Mouse (Mus musculus): Measurements from ENCODE around the gene Lrrc39. TPM values are rescaled to one million over a fixed set of nuclear protein-coding genes. Genes with fewer than 3 reads are reported as not detected.

Gene Lrrc39
- polyA plus RNA-seq, 1 experiment from 2014 or later, result 0.80 TPM

DNA sequence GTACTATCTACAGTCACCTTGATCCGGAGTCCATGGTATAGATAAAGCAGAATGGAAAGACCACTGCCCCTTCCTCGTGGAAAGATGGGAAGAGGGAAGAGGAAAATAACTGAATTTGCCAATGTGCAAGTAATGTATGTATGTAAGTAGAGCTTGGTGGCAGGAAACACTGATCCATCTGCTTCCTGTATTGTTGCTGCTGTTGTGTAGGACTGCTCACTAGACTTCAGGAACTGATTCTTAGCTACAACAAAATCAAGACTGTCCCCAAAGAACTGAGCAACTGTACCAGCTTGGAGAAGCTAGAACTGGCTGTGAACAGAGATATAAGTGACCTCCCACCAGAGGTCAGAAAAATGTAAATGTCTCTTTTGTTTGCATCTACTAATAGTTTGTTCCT lies 7.9 kb downstream of the Lrrc39 start:
- no peak for ATAC-seq (ENCODE audit: borderline replicate concordance, extremely low read depth, low FRiP score, low TSS enrichment)
- Histone ChIP-seq H3K9ac (no peak overlapping the region), H3K27me3 (no peaks in the 10 kb centered on the region), H3K4me3 (no peak overlapping the region), H3K4me2 (no peak overlapping the region), H3K36me3 (no peaks in the 10 kb centered on the region), H3K9me3 (no peaks in the 10 kb centered on the region), H3K4me1 (no peaks in the 10 kb centered on the region), H3K27ac (no peak overlapping the region)
- WGBS, result 48% methylated on average over 2 of the region's 2 CpGs

GRCm38 (mm10) chr3:116577286-116577685 lies 14.5 kb downstream of the Lrrc39 start:
- H3K4me3 ChIP-seq, result no peak overlapping the region
- H3K27ac ChIP-seq, result no peak overlapping the region
- ATAC-seq (ENCODE audit: borderline replicate concordance, extremely low read depth, low FRiP score, low TSS enrichment), result no peak
- no peaks in the 10 kb centered on the region for H3K4me1 ChIP-seq
- 52% methylated on average over 3 of the region's 3 CpGs for WGBS
- H3K36me3 ChIP-seq, result peaks cover 23% of the 10 kb centered on the region
- H3K9me3 ChIP-seq, result no peaks in the 10 kb centered on the region
- no peaks in the 10 kb centered on the region for H3K27me3 ChIP-seq
- H3K9ac ChIP-seq, result no peak overlapping the region
- H3K4me2 ChIP-seq, result no peak overlapping the region

DNA sequence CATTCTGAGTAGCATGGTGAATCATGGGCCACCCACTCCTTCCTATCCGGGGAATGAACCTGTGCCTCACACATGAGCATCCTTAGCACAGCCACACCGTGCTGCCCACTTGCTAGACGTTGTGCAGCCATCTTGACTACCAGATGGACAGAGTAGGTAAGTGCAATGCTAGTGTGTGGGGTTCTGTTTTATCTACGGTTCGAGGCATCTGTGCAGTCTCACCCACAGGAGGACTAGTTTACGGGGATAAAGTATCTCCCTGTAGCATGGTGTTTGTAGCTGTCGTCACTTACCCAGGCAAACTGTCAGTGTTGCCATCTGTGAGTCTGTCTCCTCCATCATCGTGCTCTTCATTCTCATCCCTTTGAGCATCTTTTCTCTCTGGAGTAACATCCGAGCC lies 19.4 kb downstream of the Lrrc39 start:
- no peak overlapping the region for H3K4me3 ChIP-seq
- no peaks in the 10 kb centered on the region for H3K4me1 ChIP-seq
- peaks cover 61% of the 10 kb centered on the region for H3K36me3 ChIP-seq
- ATAC-seq (ENCODE audit: borderline replicate concordance, extremely low read depth, low FRiP score, low TSS enrichment), result no peak
- no peak overlapping the region for H3K4me2 ChIP-seq
- H3K27ac ChIP-seq, result no peak overlapping the region
- H3K9me3 ChIP-seq, result no peaks in the 10 kb centered on the region
- 89% methylated on average over 9 of the region's 9 CpGs for WGBS
- H3K27me3 ChIP-seq, result no peaks in the 10 kb centered on the region
- no peak overlapping the region for H3K9ac ChIP-seq

DNA sequence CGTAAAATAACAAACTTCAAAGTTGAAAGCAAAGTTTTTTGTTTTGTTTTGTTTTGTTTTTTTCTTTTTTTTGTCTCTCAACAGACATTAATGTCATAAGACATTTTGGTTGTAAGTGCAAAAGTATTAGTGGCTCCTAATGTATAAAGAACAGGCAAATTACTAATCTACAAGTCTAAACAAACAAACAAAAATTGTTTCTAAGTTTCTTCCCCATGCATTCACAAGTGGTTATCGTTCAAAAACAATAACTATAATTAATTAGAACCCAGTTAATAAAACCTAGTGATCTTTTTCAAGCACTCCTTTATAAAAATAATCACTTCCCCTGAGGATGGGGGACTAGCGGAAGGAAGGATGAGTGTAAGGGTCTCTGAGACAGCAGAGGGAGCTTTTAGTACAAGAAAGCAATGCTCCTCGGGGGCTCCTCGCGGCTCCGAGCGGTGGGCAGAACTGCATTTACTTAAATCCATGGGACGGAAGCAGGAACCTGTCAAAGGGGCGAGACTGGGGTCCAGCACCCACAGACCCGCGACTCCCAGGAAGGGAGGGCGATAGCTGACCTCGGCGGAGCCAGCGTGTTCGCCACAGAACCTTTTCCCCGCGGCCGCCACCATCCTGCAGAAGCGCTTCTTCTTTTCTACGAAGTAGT lies 31.4 kb downstream of the Lrrc39 start:
- peak overlapping the region; percentile 98 for H3K4me3 ChIP-seq
- WGBS, result 2% methylated on average over 22 of the region's 22 CpGs
- no peaks in the 10 kb centered on the region for H3K27me3 ChIP-seq
- peak overlapping the region; percentile 52 for H3K4me2 ChIP-seq
- peak overlapping the region; percentile 89 for H3K27ac ChIP-seq
- H3K4me1 ChIP-seq, result peaks cover 10% of the 10 kb centered on the region; the same call in 1 of the 2 replicates
- no peaks in the 10 kb centered on the region for H3K9me3 ChIP-seq
- peaks cover 26% of the 10 kb centered on the region for H3K36me3 ChIP-seq
- H3K9ac ChIP-seq, result peak overlapping the region; percentile 84
- peak; percentile 59; the same call in 1 of the 2 replicates for ATAC-seq (ENCODE audit: borderline replicate concordance, extremely low read depth, low FRiP score, low TSS enrichment)

DNA sequence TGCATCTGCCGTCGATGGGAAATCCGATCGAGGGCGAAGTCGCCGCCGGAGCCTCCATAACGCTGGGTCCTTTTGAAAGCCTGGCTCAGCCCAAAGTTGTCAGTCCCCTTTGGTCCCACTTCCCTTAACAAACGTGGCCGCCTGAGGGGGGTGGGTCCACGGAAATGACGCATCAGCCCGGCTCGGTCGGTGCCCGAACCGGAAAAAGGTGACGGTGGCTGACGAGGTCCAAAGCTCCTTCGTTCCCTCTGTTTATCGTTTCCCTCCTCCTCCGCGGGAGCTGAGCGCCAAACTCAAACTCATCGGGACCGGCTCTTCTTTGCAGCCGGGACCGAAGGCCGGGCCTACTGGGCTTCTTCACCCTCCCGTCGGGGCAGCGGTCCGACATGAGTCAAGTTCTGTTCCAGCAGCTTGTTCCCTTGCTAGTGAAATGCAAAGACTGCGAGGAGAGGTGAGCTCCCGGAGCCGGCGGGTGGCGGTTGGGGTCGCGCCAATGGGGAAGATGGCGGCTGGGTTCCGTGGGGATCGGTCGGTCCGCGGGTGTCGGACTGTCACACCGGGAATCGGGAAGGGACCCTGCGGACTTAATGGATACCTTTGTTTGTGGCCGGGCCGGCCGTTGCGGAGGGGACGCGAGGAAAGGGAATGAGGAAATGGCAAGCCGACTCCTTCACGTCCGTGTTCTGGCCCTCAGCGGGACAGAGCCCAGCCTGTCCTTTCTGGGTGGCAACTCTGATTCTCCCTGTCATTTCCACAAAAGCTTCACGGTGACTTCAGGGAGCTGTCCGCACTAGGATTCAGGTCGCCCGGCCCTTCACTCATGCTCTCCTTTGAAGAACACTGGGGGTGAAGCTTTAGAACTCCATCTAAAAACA lies 32.2 kb downstream of the Lrrc39 start, which contains the start of gene Sass6:
Gene Sass6 (plus strand): TSS at position 255 of the 875 bp plus-strand sequence.
- Histone ChIP-seq H3K27ac (peak within 1 kb of the TSS; percentile 89), H3K4me3 (peak within 1 kb of the TSS; percentile 98), H3K9ac (peak within 1 kb of the TSS; percentile 84), H3K4me1 (peaks cover 10% of the 10 kb centered on the region; the same call in 1 of the 2 replicates), H3K36me3 (peaks cover 19% of the 10 kb centered on the region), H3K27me3 (no peaks in the 10 kb centered on the region), H3K4me2 (peak within 1 kb of the TSS; percentile 65), H3K9me3 (no peaks in the 10 kb centered on the region)
- peak; percentile 97 for ATAC-seq (ENCODE audit: borderline replicate concordance, extremely low read depth, low FRiP score, low TSS enrichment)
- WGBS, result under 1% methylated on average over 65 of the region's 65 CpGs

GRCm38 (mm10) chr3:116595603-116595991 lies 32.8 kb downstream of the Lrrc39 start:
- H3K27ac ChIP-seq, result 0 out of 2 replicates have a peak overlapping the region, but pooled peaks have one; percentile 66
- no peak for ATAC-seq (ENCODE audit: borderline replicate concordance, extremely low read depth, low FRiP score, low TSS enrichment)
- peak overlapping the region; percentile 65 for H3K4me2 ChIP-seq
- H3K9ac ChIP-seq, result peak overlapping the region; percentile 74
- H3K4me1 ChIP-seq, result peaks cover 10% of the 10 kb centered on the region; the same call in 1 of the 2 replicates
- peak overlapping the region; percentile 98 for H3K4me3 ChIP-seq
- WGBS, result 4% methylated on average over 10 of the region's 10 CpGs
- H3K36me3 ChIP-seq, result peaks cover 12% of the 10 kb centered on the region
- no peaks in the 10 kb centered on the region for H3K27me3 ChIP-seq
- H3K9me3 ChIP-seq, result no peaks in the 10 kb centered on the region

DNA sequence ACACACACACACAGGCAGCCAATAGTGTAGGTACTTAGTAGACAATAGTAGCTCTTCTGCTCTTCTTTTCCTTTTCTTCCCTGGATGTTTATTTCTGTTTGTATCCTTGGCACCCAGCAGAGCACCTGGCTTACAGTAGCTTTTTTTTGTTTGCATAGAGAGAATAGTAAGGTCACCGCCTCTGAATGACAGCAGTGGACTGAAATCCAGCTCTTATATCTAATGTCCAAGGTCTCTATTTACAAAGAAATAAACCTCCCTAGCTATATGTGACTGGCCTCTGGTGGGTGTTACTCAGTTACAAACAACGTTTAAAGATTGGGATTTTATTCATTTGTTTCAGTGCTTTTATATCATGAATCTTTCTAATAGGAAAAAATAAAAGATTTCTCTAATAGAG lies 36.9 kb downstream of the Lrrc39 start:
- Histone ChIP-seq H3K36me3 (no peaks in the 10 kb centered on the region), H3K27me3 (no peaks in the 10 kb centered on the region), H3K4me2 (no peak overlapping the region), H3K4me3 (no peak overlapping the region), H3K9ac (no peak overlapping the region), H3K4me1 (0 out of 2 replicates have a peak, but pooled peaks cover 6% of the 10 kb centered on the region), H3K27ac (no peak overlapping the region), H3K9me3 (no peaks in the 10 kb centered on the region)
- WGBS, result 79% methylated on average over 2 of the region's 2 CpGs
- no peak for ATAC-seq (ENCODE audit: borderline replicate concordance, extremely low read depth, low FRiP score, low TSS enrichment)

GRCm38 (mm10) chr3:116601005-116601404 lies 38.2 kb downstream of the Lrrc39 start:
- 81% methylated on average over 5 of the region's 5 CpGs for WGBS
- Histone ChIP-seq H3K9ac (no peak overlapping the region), H3K9me3 (no peaks in the 10 kb centered on the region), H3K4me2 (no peak overlapping the region), H3K4me3 (no peak overlapping the region), H3K27ac (no peak overlapping the region), H3K4me1 (0 out of 2 replicates have a peak, but pooled peaks cover under 1% of the 10 kb centered on the region), H3K27me3 (no peaks in the 10 kb centered on the region), H3K36me3 (no peaks in the 10 kb centered on the region)
- no peak for ATAC-seq (ENCODE audit: borderline replicate concordance, extremely low read depth, low FRiP score, low TSS enrichment)

GRCm38 (mm10) chr3:116601781-116602180 lies 39.0 kb downstream of the Lrrc39 start:
- Histone ChIP-seq H3K9me3 (no peaks in the 10 kb centered on the region), H3K4me3 (no peak overlapping the region), H3K4me1 (no peaks in the 10 kb centered on the region), H3K27ac (no peak overlapping the region), H3K36me3 (no peaks in the 10 kb centered on the region), H3K9ac (no peak overlapping the region), H3K27me3 (no peaks in the 10 kb centered on the region), H3K4me2 (no peak overlapping the region)
- no peak for ATAC-seq (ENCODE audit: borderline replicate concordance, extremely low read depth, low FRiP score, low TSS enrichment)
- 84% methylated on average over 5 of the region's 5 CpGs for WGBS

DNA sequence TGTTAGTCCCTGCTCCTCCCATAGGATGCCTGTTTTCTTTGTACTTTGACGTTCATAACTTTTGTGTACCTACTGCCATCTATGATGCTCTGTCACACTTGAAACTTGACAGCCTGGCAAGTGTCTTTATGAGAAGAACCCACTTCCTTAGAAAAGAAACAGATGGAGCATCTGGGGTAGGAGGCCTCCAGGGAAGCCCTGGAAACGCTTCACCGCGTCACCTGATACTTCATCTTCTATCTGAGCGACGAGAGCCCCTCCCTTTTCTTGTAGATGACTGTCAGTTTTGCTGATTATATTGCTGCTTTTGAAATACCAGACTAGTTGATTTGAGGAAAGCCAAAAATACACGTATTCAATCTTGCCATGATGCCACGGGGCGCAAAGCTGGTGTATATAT lies 41.8 kb downstream of the Lrrc39 start:
- no peak for ATAC-seq (ENCODE audit: borderline replicate concordance, extremely low read depth, low FRiP score, low TSS enrichment)

DNA sequence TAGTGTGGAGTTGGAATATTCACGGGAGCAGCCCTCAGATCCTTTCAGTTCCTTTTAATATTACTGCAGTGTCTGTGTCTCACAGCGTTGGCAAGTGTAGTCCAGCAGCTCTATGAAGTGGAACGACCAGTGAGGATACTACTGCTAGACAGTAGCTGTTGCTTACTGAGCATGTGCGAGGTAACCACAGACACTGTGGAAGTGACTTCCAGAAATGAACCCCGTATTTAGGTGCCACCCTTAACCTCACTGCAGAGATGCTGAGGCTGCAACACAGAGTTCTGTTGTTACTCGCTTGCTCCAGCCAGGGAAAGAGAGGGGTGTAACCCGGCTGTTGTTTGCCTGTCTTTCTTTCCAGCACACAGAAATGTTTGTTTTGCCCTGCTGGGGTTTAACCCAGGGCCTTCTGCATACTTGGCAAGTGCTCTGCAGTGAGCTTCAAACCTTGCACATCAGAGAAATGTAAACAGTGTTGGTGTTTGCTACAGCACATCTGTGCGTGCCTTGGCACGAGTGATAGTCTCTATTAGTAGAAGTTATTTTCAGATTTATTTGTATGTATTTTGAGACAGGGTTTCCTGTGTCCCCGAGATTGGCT lies 51.6 kb downstream of the Lrrc39 start, which contains the start of gene Trmt13:
Gene Trmt13 (minus strand): TSS at position 293 of the 598 bp plus-strand sequence.
- H3K4me2 ChIP-seq, result no peak within 1 kb of the TSS
- H3K9ac ChIP-seq, result no peak within 1 kb of the TSS
- H3K4me1 ChIP-seq, result no peaks in the 10 kb centered on the region
- H3K27ac ChIP-seq, result no peak within 1 kb of the TSS
- peak; percentile 46; the same call in 1 of the 2 replicates for ATAC-seq (ENCODE audit: borderline replicate concordance, extremely low read depth, low FRiP score, low TSS enrichment)
- no peaks in the 10 kb centered on the region for H3K27me3 ChIP-seq
- peaks cover 25% of the 10 kb centered on the region for H3K36me3 ChIP-seq
- no peak within 1 kb of the TSS for H3K4me3 ChIP-seq
- WGBS, result 46% methylated on average over 10 of the region's 10 CpGs
- H3K9me3 ChIP-seq, result no peaks in the 10 kb centered on the region

More for the DNA sequence above, 41.8 kb downstream of the Lrrc39 start:
- H3K9ac ChIP-seq, result no peak overlapping the region
- H3K4me3 ChIP-seq, result no peak overlapping the region
- H3K27me3 ChIP-seq, result no peaks in the 10 kb centered on the region
- no peaks in the 10 kb centered on the region for H3K4me1 ChIP-seq
- no peak overlapping the region for H3K4me2 ChIP-seq
- H3K36me3 ChIP-seq, result peaks cover 10% of the 10 kb centered on the region
- no peak overlapping the region for H3K27ac ChIP-seq
- 79% methylated on average over 9 of the region's 9 CpGs for WGBS
- no peaks in the 10 kb centered on the region for H3K9me3 ChIP-seq

Data from lung, embryonic 15.5 days (tissue).